Mouse (Mus musculus) liver, adult (tissue): ENCODE data around the gene Txn2.

Experiments used
- GATA4 ChIP-seq: IDR thresholded peaks from 2 replicates; pipeline ENCODE4 v1.6.1; 2014; ENCODE audit warnings: mild to moderate bottlenecking, low read length; ENCODE audit not compliant: insufficient replicate concordance

Txn2 gene

DNA sequence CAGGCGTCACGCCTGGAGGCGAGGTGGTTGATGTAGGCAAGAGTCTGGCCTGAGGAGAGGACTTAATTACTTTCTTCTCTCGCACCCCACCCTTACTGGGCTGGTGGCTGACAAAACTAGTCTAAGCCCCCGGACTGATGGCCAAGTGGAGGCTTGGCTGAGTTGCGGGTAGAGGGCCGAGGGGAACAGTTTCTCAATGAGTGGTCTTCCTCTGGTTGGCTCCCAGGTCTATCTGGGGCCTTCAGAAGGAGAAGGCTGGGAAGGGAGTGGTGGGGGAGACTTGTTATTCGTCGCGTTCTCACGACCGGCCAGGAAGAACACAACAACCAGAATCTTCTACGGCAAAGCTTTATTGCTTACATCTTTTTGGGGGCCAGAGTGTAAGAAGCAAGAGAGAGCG lies 33.9 kb downstream of the Txn2 start:
- no peak for TF ChIP-seq GATA4

DNA sequence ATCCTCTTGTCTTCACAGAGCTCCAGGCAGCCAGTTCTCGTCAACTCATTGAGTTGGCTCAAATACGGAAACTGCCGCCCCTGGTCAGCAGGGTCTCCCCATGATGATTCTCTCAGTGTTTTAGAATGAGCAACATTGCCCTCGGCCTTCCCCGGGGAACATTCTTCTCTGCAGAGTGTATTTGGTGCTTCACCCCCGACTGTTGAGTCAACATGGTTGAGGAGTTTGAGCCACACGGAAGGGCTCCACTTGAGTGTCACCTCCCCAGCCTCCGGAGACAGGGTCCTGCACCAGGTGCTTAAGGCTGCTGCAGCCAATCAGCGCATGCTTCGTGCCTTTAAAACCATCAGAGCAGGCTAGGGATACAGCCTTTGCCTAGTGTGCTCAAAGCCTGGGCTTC lies 35.5 kb downstream of the Txn2 start:
- no peak for TF ChIP-seq GATA4

DNA sequence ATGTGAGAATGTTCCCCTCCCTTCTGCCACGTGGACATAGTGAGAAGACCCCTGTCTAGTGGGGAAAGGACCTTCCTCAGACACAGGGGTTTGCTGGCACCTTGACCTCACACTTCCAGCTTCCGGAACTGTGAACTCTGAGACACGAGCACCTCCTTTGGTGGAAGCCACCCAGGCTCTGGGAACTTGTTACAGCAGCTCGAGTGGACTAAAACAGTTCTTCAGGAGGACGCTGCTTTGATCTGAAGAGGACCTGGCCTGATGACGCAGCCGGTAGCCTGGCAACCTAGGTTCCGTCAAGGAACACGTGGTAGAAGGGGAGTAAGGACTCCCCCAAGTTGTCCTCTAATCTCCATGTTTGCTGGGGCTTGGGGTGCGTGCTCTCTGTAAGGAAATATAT lies 36.4 kb downstream of the Txn2 start:
- TF ChIP-seq GATA4, result no peak

DNA sequence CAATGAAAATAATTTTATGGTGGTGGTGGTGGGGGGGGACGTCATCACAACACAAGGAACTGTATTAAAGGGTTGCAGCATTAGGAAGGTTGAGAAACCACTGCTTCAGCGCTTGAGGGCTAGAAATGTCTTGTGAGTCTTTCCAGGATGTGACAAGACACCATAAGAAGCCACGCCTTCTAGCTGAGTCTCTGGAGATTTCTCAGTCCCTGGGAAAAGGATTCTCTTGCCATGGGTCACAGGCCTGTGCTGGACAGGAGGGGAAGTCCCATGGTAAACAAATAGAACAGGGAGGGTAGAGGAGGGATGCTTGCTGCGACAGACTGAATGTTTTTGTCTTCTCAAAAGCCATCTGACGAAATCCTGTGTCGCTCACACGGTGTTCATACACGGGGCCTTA lies 37.0 kb downstream of the Txn2 start:
- TF ChIP-seq GATA4, result no peak

DNA sequence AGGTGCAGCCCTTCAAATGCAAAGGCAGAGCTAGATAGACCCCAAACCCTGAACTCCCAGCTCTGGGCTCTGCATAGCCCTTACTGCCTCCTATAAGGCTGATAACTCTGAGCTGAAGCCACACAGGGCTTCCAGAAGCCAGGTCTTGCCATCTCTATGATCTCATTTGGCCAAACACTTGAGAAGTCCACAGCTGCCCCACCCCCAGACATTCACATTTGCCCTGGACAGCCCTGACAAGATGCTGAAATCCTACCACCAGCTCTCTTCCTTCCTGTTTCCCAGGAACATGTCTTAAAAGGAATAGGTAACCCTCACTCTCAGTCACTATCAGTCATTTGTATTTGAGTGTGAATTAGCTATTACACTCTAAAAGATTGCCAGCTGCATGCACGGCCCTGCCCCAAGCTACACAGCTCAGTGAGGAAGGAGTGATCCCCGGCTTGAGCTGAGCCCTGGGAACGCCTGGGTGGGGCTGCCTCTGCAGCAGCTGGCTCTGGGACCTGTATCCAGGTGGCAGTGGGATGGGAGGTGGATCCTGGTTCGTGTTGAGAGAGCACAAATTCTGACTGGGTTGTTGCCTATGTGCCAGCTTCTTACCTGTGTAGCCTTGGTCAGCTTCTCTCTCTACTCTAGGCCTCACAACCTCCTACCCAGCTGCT lies 38.9 kb downstream of the Txn2 start:
- TF ChIP-seq GATA4, result no peak

DNA sequence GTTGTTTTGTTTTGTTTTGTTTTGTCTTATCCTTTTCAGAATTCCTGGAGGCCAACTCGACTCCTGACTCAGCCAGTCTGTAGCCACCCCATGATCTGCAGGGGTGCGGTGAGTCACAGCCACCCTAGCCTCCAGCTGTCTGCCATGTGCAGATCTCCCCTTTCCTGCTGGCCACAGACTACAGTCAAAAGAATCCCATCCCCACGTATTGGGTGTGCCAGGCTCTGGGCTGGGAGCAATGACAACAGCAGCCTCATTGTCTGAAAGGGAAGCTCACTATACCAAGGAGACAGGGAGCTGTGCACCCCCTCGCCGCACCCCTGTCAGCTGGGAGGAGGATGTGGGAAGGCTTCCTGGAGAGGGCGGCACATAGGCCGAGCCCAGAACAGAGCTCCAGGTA lies 40.5 kb downstream of the Txn2 start:
- TF ChIP-seq GATA4, result no peak

DNA sequence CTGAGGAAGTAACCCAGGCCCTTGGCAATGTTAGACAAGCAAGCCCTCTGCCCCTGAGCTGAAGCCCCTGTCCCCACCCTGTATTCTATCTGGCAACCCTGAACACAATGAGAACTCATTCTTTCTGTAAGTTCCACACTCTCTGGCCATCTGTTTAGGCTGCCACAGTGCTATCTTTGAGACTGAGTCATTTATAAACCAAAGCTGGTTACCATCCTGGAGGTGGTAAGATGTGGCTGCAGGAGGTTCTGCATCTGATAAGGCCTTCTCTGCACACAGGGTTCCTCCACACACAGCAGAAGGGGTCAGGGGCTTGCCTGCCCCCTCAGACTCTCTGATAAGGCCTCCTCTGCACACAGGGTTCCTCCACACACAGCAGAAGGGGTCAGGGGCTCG lies 41.7 kb downstream of the Txn2 start:
- TF ChIP-seq GATA4, result no peak

DNA sequence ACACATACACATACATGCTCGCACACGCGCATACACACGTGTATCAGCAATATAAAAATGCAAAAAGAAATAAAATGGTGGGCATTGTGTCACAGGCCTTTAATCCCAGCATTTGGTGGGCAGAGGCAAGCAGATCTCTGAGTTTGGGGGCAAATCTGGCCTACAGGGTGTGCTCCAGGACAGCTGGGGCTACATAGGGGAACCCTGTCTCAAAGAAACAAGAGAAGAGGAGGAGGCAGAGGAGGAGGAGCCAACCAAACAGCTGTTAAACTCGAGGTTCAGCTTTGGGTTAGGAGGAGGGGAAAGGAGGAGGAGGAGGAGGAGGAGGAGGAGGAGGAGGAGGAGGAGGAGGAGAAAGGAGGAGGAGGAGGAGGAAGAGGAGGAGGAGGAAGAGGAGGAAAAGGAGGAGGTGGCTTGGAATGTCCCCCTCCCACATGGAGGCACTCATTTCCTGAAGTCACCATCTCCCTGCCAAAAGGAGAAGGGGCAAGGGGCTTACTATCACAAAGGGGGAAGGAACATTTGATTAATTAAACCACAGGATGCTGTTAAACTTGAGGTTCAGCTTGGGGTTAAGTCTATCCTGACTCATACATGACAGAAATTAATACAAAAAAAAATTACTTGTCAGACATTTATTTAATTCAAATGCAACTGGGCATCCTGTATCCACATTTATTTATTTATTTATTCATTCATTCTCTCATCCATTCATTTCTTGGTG lies 42.3 kb downstream of the Txn2 start:
- TF ChIP-seq GATA4, result no peak

DNA sequence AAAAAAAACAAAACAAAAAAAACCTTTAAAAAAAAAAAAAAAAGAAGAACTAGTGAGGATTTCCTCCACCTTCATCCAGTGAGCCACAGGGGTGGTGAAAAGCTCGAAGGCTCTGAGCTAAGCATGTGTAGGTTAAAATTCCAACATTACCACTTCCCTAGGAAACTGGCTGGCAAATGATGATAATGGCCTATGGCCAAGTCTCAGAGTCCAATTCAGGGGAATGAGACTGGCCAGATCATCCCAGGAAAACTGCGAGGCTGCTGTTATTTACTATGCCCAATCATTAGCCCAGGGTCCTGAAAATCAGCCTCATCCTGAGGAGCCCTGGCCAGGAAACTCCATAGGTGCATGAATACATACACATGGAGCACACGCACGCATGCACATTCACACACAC lies 42.9 kb downstream of the Txn2 start:
- no peak for TF ChIP-seq GATA4

DNA sequence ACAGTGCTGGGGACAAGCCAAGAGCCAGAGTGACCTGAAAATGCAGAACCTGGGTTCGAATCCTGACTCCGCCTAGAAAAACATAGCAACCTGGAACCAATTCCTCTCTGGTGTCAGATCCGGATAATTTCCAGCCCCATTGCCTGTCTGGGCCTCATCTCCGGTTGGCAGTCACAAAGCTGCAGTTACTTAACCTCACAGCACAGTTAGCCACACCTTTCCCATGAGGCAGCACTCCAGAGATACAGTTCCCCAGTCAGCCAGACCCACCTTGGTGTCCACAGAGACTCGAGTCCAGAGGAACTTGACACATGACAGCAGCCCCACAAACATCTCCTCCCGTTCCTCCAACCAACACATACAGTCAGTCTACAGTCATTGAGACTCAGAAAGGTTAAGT lies 43.6 kb downstream of the Txn2 start:
- no peak for TF ChIP-seq GATA4

DNA sequence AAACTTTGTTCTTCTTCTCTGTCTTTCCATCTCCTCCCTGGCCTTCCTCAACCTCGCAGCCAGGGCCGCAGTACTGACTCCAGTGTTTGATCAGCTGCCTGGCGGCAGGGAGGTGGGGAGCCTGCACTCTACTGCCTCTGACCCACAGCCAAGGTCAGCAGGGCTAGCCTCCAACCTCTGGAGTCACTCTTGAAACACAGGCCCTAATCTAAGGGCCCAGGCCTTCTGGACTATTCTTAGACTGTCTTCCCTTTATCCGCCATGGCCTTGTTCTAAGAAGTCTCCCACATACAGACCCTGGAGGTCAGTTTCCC lies 45.2 kb downstream of the Txn2 start:
- TF ChIP-seq GATA4, result no peak

DNA sequence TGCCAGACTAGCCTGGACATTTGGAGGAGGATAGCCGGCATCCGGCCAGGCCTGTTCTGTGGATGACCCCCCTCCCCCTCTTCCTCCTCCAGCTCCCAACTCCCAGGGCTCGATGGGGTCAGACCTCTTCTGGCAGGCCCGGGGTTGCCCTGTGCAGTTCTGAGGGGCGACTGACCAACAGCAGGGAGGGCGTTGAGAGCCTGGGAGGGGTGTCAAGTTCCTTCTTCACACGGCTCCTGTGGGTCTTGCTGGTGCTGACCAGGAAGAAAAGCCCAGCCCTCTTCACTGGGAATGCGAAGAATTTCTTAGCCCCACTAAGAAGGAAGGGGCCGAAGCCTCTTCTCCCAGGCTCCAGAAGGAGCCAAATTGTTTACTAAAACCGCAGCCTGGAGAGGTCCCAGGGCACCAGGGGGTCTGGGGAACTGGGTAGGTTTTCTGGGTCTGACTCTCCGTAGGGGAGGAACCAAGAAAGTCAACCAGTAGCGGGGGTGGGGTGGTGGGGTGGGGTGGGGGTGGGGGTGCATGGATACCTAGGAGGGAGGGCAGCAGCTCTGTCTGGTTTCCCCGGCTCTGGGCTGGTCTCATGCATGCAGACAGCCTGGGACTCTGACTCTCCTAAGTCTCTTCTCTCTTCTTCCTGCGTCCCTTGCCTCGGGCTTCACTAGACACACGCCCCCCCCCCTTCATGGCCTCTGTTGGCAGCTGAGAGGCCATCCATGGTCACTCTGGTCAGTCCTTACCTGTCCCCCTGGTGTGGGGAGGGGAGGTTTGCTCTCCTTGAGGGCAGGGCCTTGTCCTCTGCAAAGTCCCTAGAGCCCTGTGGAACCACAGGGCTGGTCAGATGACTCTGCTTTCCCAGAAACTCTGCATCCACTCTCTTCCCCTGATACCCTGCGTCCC lies 45.8 kb downstream of the Txn2 start:
- TF ChIP-seq GATA4, result no peak

DNA sequence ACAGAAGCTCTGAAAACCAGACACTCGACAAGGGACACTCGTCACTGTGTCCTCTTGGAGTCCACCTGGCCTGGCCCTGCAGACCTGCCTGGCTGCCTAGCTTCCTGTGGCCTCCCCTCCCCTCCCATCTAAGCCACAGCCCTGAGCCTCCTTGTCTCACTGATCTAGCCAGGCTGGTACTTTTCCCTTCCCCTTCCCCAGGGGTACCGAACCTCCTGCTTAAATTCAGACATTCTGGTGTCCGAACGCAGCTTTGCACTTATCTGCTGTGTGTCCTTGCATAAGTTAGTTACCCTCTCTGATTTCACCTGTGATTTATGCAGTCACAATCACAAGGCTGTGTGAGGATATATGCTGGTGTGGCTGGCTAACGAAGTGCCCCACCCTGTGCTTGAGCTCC lies 46.5 kb downstream of the Txn2 start:
- TF ChIP-seq GATA4, result no peak

DNA sequence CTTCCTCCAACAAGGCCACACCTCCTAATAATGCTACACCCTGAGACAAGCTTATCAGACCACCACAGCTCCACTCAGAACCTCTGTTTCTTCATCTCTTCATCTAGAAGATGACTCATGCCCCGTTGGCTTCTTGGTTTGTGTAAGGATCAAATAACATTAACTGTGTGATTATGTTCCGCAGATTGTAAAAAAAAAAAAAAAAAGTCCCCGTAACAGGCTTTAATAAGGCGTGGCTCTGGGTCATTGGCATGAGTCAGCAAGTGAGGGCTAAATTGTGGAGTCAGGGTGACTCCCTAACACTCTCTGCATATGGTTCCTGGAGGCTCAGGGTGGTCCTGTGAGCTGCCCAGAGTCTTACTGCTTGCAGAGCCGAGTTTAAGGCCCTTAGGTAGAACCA lies 47.1 kb downstream of the Txn2 start:
- TF ChIP-seq GATA4, result no peak

DNA sequence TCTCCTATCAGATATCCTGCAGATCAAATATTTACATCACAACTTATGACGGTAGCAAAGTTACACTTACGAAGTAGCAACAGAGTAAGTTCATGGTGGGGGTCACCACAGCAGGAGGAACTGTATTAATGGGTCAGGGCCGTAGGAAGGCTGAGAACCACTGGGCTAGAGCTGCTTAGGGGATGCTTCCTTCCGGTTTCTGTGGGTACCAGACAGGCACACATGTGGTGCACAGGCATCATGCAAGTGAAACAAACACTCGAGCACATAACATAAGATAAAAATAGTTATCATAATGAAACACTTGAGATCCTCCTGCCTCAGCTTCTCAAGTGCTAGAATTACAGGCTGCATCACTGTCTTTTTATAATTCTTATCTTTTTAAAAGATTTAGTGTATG lies 48.1 kb downstream of the Txn2 start:
- TF ChIP-seq GATA4, result no peak

DNA sequence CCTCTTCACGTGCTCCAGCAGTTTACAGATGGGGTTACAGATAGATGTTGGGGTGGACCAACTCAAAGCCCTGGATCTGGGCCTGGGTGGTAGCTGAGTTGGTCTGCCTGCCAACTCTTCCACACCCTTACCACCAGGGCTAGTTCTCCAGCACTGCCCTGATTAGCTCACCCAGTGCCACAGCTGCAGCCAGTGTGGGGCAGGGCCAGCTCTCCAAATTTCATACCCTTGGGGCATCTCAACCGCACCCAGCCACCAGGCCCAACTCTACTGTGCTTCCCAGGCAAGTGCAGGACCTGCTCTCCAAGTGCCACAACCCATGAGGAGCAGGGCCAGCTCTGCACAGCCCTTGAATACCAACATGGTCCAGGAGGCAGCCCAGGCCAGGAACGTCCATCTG lies 49.0 kb downstream of the Txn2 start:
- TF ChIP-seq GATA4, result no peak
